Mouse (Mus musculus) spleen, adult 2 months (tissue): ENCODE measurements around the gene Gramd2.

ENCODE experiments used
- CTCF ChIP-seq: fragments of 200-500 bp; IDR thresholded peaks from 2 replicates; pipeline ENCODE4 v1.5.1; 2011; ENCODE audit warnings: mild to moderate bottlenecking, inconsistent platforms; ENCODE audit not compliant: insufficient read depth, insufficient read length, insufficient replicate concordance; ENCODE audit errors: extremely low read depth
- POLR2A ChIP-seq: fragments of 200-500 bp; IDR thresholded peaks from 2 replicates; pipeline ENCODE4 v1.6.1; 2011; ENCODE audit warnings: low read depth, low read length, inconsistent platforms

GRCm38 (mm10) chr9:59716275-59716898, 36.4 kb downstream of the Gramd2 start:
- TF ChIP-seq CTCF (no peak), POLR2A (no peak)
